Mouse (Mus musculus): ENCODE data around the gene Parva. TPM values are rescaled to one million over a fixed set of nuclear protein-coding genes. Genes with fewer than 3 reads are reported as not detected.

Gene Parva
- 32.0 TPM for polyA plus RNA-seq (2014; fragmentation: Illumina TruSeq; extraction: RNeasy Lipid Tissue Mini Kit (QIAGEN cat#74804); ENCODE audit: low read depth, low replicate concordance)

GRCm38 (mm10) chr7:112427357-112428157 is at the start of gene Parva:
Parva (plus strand) TSS chr7:112427505.

Other genes starting within 250 kb of the Parva start
- gene Mical2, start 201.6 kb upstream of the Parva start, polyA plus RNA-seq (2014; fragmentation: Illumina TruSeq; extraction: RNeasy Lipid Tissue Mini Kit (QIAGEN cat#74804); ENCODE audit: low read depth, low replicate concordance), result 63.3 TPM